Mouse (Mus musculus) liver, embryonic 12.5 days (tissue): ENCODE measurements around the gene Hdgfl3. TPM values are rescaled to one million over a fixed set of nuclear protein-coding genes. Genes with fewer than 3 reads are reported as not detected.
A peak's percentile ranks its signal among the peaks of the same experiment; 100 is the strongest.

Experiments
- ATAC-seq: fragments of 200-750 bp; cut with Nextera tagmentation; 2 replicates; pipeline ENCODE4 v1.8.0; 2017; ENCODE audit warnings: moderate number of reproducible peaks, mild to moderate bottlenecking, moderate library complexity
- H3K27ac ChIP-seq: fragments of 300-500 bp; sonication (generic); 2 replicates; pipeline ENCODE4 v1.5.1; 2016; ENCODE audit warnings: mild to moderate bottlenecking
- H3K27me3 ChIP-seq: fragments of 300-500 bp; sonication (generic); replicated peaks from 2 replicates; pipeline ENCODE4 v1.6.1; 2016; ENCODE audit warnings: mild to moderate bottlenecking, moderate library complexity
- H3K36me3 ChIP-seq: fragments of 300-500 bp; sonication (generic); 2 replicates; pipeline ENCODE4 v1.6.1; 2016; ENCODE audit warnings: mild to moderate bottlenecking, moderate library complexity
- H3K4me1 ChIP-seq: fragments of 300-500 bp; sonication (generic); 2 replicates; pipeline ENCODE4 v1.6.1; 2016
- H3K4me2 ChIP-seq: fragments of 300-500 bp; sonication (generic); 2 replicates; pipeline ENCODE4 v1.6.1; 2016; ENCODE audit warnings: mild to moderate bottlenecking, moderate library complexity
- H3K4me3 ChIP-seq: fragments of 300-500 bp; sonication (generic); 2 replicates; pipeline ENCODE4 v1.5.1; 2016; ENCODE audit warnings: mild to moderate bottlenecking, moderate library complexity
- H3K9ac ChIP-seq: fragments of 300-500 bp; sonication (generic); 2 replicates; pipeline ENCODE4 v1.6.1; 2016; ENCODE audit warnings: mild to moderate bottlenecking, moderate library complexity
- H3K9me3 ChIP-seq: fragments of 300-500 bp; sonication (generic); replicated peaks from 2 replicates; pipeline ENCODE4 v1.6.1; 2016; ENCODE audit warnings: mild to moderate bottlenecking, moderate library complexity
- WGBS: fragments of 180-500 bp; shearing (Covaris S2); methylation state at CpG from one replicate; pipeline ENCODE4 v1.1.7; 2016; ENCODE audit not compliant: insufficient replicate concordance; 5-methylcytosine and 5-hydroxymethylcytosine counted together
- polyA plus RNA-seq: library from polyadenylated mRNA; unstranded; fragments of >200 nt; fragmentation: Nextera tagmentation; extraction: Ambion mirVana; gene quantifications from 2 replicates; pipeline ENCODE4 v1.2.1, GENCODE M21; 2016

Hdgfl3 gene
- polyA plus RNA-seq, 1 experiment from 2014 or later, result 2.0 TPM

- H3K9ac ChIP-seq, result no peak overlapping the region
- peak overlapping the region; percentile 57 for H3K4me3 ChIP-seq
- no peaks in the 10 kb centered on the region for H3K9me3 ChIP-seq
- peak overlapping the region; percentile 68 for H3K4me2 ChIP-seq
- no peak overlapping the region for H3K27ac ChIP-seq
- no peaks in the 10 kb centered on the region for H3K36me3 ChIP-seq
- WGBS, result 16% methylated on average over 5 of the region's 5 CpGs
- H3K4me1 ChIP-seq, result 0 out of 2 replicates have a peak, but pooled peaks cover 3% of the 10 kb centered on the region
- ATAC-seq, result no peak
- H3K27me3 ChIP-seq, result peaks cover 68% of the 10 kb centered on the region
Observed at GRCm38 (mm10) chr7:81934806-81935205, 533 bp upstream of the Hdgfl3 start.

DNA sequence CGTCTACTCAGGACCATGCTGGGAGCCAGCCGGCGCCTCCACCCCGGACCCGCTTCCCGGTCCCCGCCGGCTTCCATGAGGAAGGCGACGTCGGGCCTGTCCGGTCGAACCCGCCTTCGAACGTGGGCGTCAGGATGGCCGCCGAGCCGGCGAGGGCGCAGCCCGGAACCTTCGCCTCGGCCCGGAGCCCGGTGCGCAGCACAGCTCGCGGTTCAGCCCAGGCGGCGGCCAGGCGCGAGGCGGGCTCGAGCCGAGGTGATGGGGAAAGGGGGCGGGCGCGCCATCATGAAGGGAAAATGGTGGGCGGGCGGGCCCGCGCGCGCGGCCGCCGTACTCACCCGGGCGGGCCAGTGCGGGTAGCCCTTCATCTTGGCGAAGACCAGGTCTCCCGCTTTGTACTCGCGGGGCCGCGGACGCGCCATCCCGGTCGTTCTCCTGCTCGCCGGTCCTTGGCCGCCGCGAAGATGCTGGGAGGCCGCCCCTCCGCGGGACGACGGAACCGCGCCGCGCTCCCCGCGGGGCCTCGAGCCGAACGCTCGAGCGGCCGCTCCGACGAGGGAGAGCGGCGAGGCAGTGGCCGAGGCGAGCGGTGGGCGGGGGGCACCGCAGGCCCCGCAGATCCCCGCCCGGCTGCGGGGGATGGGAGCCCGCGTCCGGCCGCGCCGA lies 539 bp downstream of the Hdgfl3 start:
- WGBS, result 2% methylated on average over 76 of the region's 103 CpGs
- Histone ChIP-seq H3K4me1 (0 out of 2 replicates have a peak, but pooled peaks cover 3% of the 10 kb centered on the region), H3K4me2 (peak overlapping the region; percentile 68), H3K4me3 (peak overlapping the region; percentile 57), H3K9ac (peak overlapping the region; percentile 55), H3K27ac (no peak overlapping the region), H3K9me3 (no peaks in the 10 kb centered on the region), H3K36me3 (no peaks in the 10 kb centered on the region), H3K27me3 (peaks cover 64% of the 10 kb centered on the region)
- ATAC-seq, result no peak

DNA sequence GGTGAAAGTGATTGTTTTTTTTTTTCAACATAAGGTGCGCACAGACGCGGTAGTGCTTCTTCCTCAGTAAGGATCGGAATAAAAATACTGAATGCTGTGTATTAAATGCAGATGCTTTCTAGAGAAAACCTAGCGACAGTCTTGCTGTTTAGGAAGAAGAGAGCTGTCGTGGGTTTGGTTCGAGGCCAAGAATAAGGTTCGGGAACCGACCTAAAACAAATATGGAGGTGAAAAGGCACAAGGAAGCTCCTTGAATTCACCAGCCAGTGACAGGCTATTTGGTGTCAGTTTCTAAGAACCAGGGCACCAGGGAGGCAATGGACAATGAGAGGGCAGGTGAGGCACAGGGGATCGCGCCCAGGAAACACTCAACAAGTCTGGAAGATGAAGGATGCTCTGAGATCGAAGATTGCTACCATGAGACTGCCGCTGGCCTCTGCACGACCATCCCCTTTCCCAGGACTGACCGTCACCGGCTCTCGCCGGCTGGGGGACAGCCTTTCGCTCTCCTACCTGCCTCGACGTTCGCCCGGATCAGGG lies 1.1 kb downstream of the Hdgfl3 start:
- peaks cover 66% of the 10 kb centered on the region for H3K27me3 ChIP-seq
- 13% methylated on average over 23 of the region's 23 CpGs for WGBS
- H3K4me1 ChIP-seq, result 0 out of 2 replicates have a peak, but pooled peaks cover 3% of the 10 kb centered on the region
- ATAC-seq, result no peak
- peak overlapping the region; percentile 55; the same call in 1 of the 2 replicates for H3K9ac ChIP-seq
- H3K27ac ChIP-seq, result no peak overlapping the region
- peak overlapping the region; percentile 57 for H3K4me3 ChIP-seq
- peak overlapping the region; percentile 68 for H3K4me2 ChIP-seq
- H3K9me3 ChIP-seq, result no peaks in the 10 kb centered on the region
- H3K36me3 ChIP-seq, result no peaks in the 10 kb centered on the region

DNA sequence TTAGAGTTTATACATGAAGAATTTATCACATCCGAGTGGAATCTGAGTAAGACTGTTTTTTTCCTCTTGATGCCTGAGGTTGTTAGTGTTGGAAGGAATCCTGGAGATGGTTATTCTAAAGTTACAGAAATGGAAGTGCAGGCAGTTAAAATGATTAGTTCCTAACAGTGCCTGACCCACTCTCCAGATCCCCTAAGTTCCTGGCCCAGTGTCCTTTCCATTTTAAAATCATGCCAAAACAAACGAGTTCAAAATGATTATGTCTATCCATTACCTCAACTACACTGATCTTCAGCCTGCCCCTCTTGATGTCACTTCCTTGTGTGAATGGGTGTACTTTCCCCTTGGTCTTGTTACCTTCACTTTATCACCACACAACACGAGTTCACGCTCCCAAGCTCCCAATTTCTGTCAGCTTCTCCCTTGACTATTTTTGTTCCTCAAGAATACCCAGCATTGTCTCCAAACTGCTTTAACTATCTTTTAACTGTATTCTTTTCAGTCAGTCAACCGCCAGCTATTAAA lies 1.7 kb downstream of the Hdgfl3 start:
- no peaks in the 10 kb centered on the region for H3K9me3 ChIP-seq
- ATAC-seq, result no peak
- H3K9ac ChIP-seq, result no peak overlapping the region
- H3K27ac ChIP-seq, result no peak overlapping the region
- no peaks in the 10 kb centered on the region for H3K36me3 ChIP-seq
- H3K4me3 ChIP-seq, result peak overlapping the region; percentile 57; the same call in 1 of the 2 replicates
- 42% methylated on average over 5 of the region's 5 CpGs for WGBS
- H3K4me1 ChIP-seq, result 0 out of 2 replicates have a peak, but pooled peaks cover 3% of the 10 kb centered on the region
- H3K27me3 ChIP-seq, result peaks cover 62% of the 10 kb centered on the region
- H3K4me2 ChIP-seq, result peak overlapping the region; percentile 68

DNA sequence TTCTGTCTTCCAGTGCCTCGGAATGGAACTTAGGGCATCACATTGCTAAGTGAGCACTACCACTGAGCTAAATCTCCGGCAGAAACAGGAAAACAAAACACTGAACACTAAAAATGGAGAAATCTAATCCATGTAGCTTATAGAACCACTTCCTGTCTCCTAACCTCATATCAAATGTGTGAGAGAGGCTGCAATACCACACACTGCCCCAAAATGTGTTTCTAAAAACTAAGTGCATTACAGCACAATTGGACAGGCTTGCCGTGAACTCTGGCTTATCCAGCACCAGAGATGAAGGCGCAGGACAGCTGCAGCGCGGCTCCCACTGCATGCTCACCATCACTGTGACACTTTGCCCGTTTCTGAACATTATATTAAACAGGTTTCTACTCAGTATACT lies 5.3 kb downstream of the Hdgfl3 start:
- no peaks in the 10 kb centered on the region for H3K9me3 ChIP-seq
- no peak overlapping the region for H3K9ac ChIP-seq
- 0 out of 2 replicates have a peak, but pooled peaks cover 2% of the 10 kb centered on the region for H3K4me1 ChIP-seq
- H3K4me2 ChIP-seq, result no peak overlapping the region
- 59% methylated on average over 7 of the region's 7 CpGs for WGBS
- no peak for ATAC-seq
- peaks cover 32% of the 10 kb centered on the region for H3K27me3 ChIP-seq
- H3K27ac ChIP-seq, result no peak overlapping the region
- H3K4me3 ChIP-seq, result no peak overlapping the region
- no peaks in the 10 kb centered on the region for H3K36me3 ChIP-seq

DNA sequence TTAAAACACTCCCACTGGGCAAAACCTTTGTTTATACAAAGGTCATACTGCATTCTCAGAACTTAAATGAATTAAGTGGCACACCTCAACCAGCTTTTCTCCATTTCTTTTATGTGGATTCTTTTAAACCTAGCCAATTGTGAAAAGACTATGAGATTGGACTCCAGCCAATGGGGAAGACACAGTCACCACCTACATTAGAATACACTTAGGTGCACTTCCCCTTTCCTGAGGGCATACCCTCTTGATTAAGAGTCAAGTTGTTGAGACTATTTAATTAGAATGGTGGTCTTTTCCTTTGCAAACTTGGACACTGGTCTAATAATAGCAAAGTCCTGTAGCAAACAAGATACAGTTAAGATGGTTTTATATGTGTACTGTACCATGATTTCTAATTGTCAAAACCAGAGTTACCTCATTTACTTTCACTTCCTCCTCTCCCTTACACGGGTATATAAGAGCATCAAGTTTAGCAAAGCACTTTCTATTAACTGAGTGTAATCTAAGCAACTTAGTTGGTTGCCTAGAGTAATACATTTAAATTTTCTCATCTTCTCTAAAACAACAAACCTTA lies 12.8 kb downstream of the Hdgfl3 start:
- WGBS, result 29% methylated on average over 1 of the region's 1 CpGs
- no peak overlapping the region for H3K4me3 ChIP-seq

GRCm38 (mm10) chr7:81920314-81920713 lies 14.0 kb downstream of the Hdgfl3 start:
- Histone ChIP-seq H3K9me3 (no peaks in the 10 kb centered on the region), H3K27me3 (0 out of 2 replicates have a peak, but pooled peaks cover 2% of the 10 kb centered on the region), H3K4me1 (no peaks in the 10 kb centered on the region), H3K27ac (no peak overlapping the region), H3K4me3 (no peak overlapping the region), H3K4me2 (no peak overlapping the region), H3K36me3 (no peaks in the 10 kb centered on the region), H3K9ac (no peak overlapping the region)
- 48% methylated on average over 4 of the region's 4 CpGs for WGBS
- no peak for ATAC-seq

More for the DNA sequence above, 12.8 kb downstream of the Hdgfl3 start:
- no peak for ATAC-seq
- 0 out of 2 replicates have a peak, but pooled peaks cover 2% of the 10 kb centered on the region for H3K27me3 ChIP-seq
- no peaks in the 10 kb centered on the region for H3K9me3 ChIP-seq
- no peaks in the 10 kb centered on the region for H3K36me3 ChIP-seq
- H3K9ac ChIP-seq, result no peak overlapping the region
- no peak overlapping the region for H3K4me2 ChIP-seq
- no peak overlapping the region for H3K27ac ChIP-seq
- H3K4me1 ChIP-seq, result no peaks in the 10 kb centered on the region

DNA sequence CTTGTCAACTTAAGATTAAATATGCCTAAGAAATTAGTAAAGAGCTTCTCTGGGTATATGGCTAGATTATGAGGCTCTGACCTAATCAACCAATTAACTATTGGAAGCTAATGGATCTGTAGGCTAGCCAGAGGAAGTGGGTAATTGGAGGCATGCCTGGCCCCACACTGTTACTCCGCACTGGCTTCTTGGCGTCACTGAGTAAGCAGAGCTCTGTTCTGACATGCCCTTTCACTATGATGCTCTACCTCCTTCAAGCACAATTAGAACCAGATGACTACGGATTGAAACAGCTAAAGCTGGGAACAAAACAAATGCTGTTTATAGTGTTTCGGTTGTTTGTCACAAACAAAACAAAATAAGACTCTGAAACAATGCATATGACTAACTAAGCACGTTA lies 16.0 kb downstream of the Hdgfl3 start:
- no peak for ATAC-seq
- Histone ChIP-seq H3K27ac (no peak overlapping the region), H3K27me3 (0 out of 2 replicates have a peak, but pooled peaks cover 2% of the 10 kb centered on the region)

DNA sequence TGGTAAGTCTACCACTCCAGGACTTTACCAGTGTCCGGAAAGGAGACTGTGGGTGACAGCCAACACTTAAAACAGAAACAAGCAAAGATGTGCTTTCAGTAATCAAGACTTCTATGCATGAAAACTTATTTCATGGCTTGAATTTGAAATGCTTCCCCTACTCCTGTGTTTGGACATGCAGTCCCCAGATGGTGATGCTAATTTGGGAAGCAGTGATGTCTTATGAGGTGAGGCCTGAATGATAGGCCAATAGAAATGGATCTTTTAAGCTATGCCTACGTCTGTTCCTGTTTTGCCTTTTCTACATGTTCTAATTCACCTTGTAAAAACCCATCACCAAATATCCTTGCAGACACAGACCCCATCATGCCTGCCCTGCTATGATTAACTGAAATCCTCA lies 29.3 kb downstream of the Hdgfl3 start:
- no peak for ATAC-seq
- Histone ChIP-seq H3K27ac (no peak overlapping the region), H3K36me3 (no peaks in the 10 kb centered on the region), H3K9me3 (no peaks in the 10 kb centered on the region), H3K9ac (no peak overlapping the region), H3K27me3 (no peaks in the 10 kb centered on the region), H3K4me2 (no peak overlapping the region), H3K4me1 (no peaks in the 10 kb centered on the region), H3K4me3 (no peak overlapping the region)
- 79% methylated on average over 2 of the region's 2 CpGs for WGBS

More for the DNA sequence above, 16.0 kb downstream of the Hdgfl3 start:
- Histone ChIP-seq H3K9me3 (no peaks in the 10 kb centered on the region), H3K4me3 (no peak overlapping the region), H3K36me3 (no peaks in the 10 kb centered on the region), H3K4me2 (no peak overlapping the region), H3K4me1 (no peaks in the 10 kb centered on the region), H3K9ac (no peak overlapping the region)
- 62% methylated on average over 5 of the region's 5 CpGs for WGBS

- H3K9me3 ChIP-seq, result no peaks in the 10 kb centered on the region
- H3K36me3 ChIP-seq, result no peaks in the 10 kb centered on the region
- no peaks in the 10 kb centered on the region for H3K27me3 ChIP-seq
- no peak overlapping the region for H3K27ac ChIP-seq
- WGBS, result 58% methylated on average over 4 of the region's 4 CpGs
- H3K4me1 ChIP-seq, result no peaks in the 10 kb centered on the region
- H3K9ac ChIP-seq, result no peak overlapping the region
- no peak for ATAC-seq
- no peak overlapping the region for H3K4me2 ChIP-seq
- H3K4me3 ChIP-seq, result no peak overlapping the region
Observed at GRCm38 (mm10) chr7:81904094-81904493, 30.2 kb downstream of the Hdgfl3 start.

DNA sequence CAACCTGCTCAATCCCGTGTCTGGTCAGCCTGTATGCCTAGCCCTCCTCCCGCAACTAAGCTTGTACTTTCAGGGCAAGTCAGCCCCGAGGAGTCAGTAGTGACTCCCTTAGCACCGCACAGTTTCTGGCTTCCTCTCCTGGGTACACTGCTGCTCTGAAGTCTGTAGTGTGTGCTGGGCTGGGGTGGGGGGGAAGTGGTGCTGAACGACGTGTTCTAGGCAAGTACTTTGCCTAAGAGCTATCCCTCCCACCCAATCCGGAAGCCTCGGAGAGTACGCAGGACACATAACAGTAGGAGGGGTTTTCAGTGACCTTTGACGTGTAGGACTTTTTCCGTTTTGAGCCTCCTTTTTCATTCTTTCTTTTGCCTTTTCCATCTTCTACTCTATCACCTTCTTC lies 34.9 kb downstream of the Hdgfl3 start:
- Histone ChIP-seq H3K4me3 (no peak overlapping the region), H3K36me3 (no peaks in the 10 kb centered on the region), H3K27me3 (0 out of 2 replicates have a peak, but pooled peaks cover 4% of the 10 kb centered on the region), H3K27ac (no peak overlapping the region), H3K4me2 (no peak overlapping the region), H3K9me3 (no peaks in the 10 kb centered on the region), H3K9ac (no peak overlapping the region), H3K4me1 (no peaks in the 10 kb centered on the region)
- ATAC-seq, result no peak
- 53% methylated on average over 11 of the region's 11 CpGs for WGBS

- H3K4me1 ChIP-seq, result no peaks in the 10 kb centered on the region
- no peak overlapping the region for H3K27ac ChIP-seq
- H3K27me3 ChIP-seq, result peaks cover 4% of the 10 kb centered on the region; the same call in 1 of the 2 replicates
- H3K9ac ChIP-seq, result no peak overlapping the region
- no peaks in the 10 kb centered on the region for H3K9me3 ChIP-seq
- no peak for ATAC-seq
- 86% methylated on average over 4 of the region's 4 CpGs for WGBS
- H3K36me3 ChIP-seq, result no peaks in the 10 kb centered on the region
- no peak overlapping the region for H3K4me3 ChIP-seq
- no peak overlapping the region for H3K4me2 ChIP-seq
Observed at GRCm38 (mm10) chr7:81885128-81885527, 49.1 kb downstream of the Hdgfl3 start.
